Mouse (Mus musculus): Measurements from ENCODE around the gene Nin. TPM values are rescaled to one million over a fixed set of nuclear protein-coding genes. Genes with fewer than 3 reads are reported as not detected.

Gene Nin
- total and polyA plus RNA-seq, 3 experiments, result 24.8 to 58.3 (median 54.0) TPM

DNA sequence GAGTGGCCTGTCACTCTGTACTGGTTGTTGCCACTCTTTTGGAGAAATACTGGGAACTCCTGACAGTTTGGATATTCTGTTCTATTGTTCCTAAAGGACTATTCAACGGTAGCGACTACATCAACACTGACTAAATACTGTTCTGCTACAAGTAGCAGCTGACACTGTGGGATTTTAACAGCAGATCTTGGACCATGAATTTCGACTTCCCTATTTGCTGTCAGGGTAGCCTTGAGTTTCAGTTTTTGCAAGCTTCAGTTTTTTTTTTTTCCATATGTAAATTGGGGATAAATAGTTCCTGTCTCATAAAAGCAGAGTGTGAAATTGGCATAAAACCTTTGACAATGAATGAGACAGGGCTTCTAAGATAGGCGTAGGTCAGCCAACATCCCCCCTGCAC, 103.2 kb downstream of the Nin start:
- H3K9me3 ChIP-seq (replicated peaks), result 0 out of 2 replicates have a peak, but pooled peaks cover 4% of the 10 kb centered on the region
- no peak overlapping the region for H3K4me3 ChIP-seq (ENCODE audit: low read depth, low read length)
- DNase-seq (ENCODE audit: low spot score) (no peak), ATAC-seq (ENCODE audit: extremely low read depth, insufficient number of reproducible peaks, low FRiP score, poor library complexity, severe bottlenecking) (no peak)
- no peaks in the 10 kb centered on the region for H3K4me1 ChIP-seq (ENCODE audit: insufficient read depth, low read depth, low read length)
- H3K36me3 ChIP-seq (replicated peaks), result peaks cover 27% of the 10 kb centered on the region
- H3K27me3 ChIP-seq (ENCODE audit: insufficient read depth, low read length), result peaks cover 5% of the 10 kb centered on the region; the same call in 1 of the 2 replicates
- no peak for TF ChIP-seq POLR2AphosphoS5 (IDR thresholded peaks at IDR 0.05; ENCODE audit: insufficient replicate concordance, low read depth, low read length)
- TF ChIP-seq CTCF (IDR thresholded peaks at IDR 0.05; ENCODE audit: low read depth, low read length), result no peak
- TF ChIP-seq GATA2 (IDR thresholded peaks at IDR 0.05; ENCODE audit: borderline replicate concordance, low read depth, low read length), result no peak
- no peak for TF ChIP-seq GATA1 (IDR thresholded peaks at IDR 0.05; ENCODE audit: borderline replicate concordance, low read length)
- no peak for TF ChIP-seq TAL1 (conservative IDR thresholded peaks at IDR 0.05; ENCODE audit: low read depth, low read length)

DNA sequence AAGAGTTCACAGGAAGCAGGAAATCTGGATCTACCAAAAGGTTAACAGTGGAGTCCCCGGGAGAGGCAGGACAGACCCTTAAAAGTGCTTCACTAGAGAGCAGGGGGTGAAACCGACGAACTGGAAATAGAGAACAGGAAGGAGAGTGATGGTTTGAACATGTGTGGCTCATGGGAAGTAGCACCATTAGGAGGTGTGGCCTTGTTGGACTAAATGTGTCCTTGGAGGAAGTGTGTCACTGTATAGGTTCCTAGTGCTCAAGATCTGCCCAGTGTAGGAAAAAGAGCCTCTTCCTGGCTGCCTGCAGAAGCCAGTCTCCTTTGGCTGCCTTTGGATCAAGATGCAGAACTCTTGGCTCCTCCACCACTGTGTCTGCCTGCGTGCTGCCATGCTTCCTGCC, 108.4 kb downstream of the Nin start:
- no peak for TF ChIP-seq TAL1 (conservative IDR thresholded peaks at IDR 0.05; ENCODE audit: low read depth, low read length)
- TF ChIP-seq POLR2AphosphoS5 (IDR thresholded peaks at IDR 0.05; ENCODE audit: insufficient replicate concordance, low read depth, low read length), result no peak
- no peak for TF ChIP-seq GATA1 (IDR thresholded peaks at IDR 0.05; ENCODE audit: borderline replicate concordance, low read length)
- no peak for TF ChIP-seq GATA2 (IDR thresholded peaks at IDR 0.05; ENCODE audit: borderline replicate concordance, low read depth, low read length)
- no peak for TF ChIP-seq CTCF (IDR thresholded peaks at IDR 0.05; ENCODE audit: low read depth, low read length)
- no peak for ATAC-seq (ENCODE audit: extremely low read depth, insufficient number of reproducible peaks, low FRiP score, poor library complexity, severe bottlenecking)

DNA sequence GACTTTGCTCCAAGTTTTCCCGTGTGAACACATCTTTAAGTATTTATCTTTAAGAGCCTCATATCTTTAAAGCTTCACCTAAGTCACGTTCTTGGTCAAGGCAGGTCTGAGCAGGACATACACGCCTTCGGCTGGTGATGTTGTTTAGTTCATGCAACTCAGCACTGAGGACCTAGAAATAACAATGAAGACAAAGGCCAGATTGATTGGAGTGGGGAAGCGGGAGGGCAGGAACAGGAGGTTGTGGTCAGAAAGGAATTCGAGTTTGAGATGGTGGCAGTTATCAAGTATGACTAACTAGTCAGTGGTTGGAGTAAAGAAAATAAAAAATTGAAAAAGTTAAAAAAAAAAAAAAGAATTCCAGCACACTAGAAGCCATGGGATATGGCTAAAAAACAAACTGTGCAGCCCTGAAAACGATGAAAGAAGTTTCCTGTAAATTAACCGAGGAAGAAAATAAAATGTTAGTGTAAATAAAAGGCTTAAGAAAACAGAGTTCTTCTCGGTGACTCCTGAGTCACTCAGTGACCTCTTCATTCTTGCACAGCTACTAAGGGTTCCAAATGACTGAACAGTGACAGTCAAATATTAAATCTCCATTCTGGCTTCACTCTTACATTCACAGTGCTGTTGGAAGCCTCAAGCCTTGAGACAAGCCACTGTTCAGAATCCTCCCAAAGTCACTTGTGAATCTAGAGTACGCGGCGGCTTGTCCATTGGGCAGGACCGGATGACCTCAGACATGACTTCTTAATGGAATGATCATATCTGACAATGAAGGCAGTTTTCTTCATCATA, 115.1 kb downstream of the Nin start:
- no peak overlapping the region for H3K4me3 ChIP-seq (ENCODE audit: low read depth, low read length)
- peaks cover 4% of the 10 kb centered on the region; the same call in 1 of the 2 replicates for H3K9me3 ChIP-seq (replicated peaks)
- H3K4me1 ChIP-seq (ENCODE audit: insufficient read depth, low read depth, low read length), result no peaks in the 10 kb centered on the region
- DNase-seq (ENCODE audit: low spot score) (no peak), ATAC-seq (ENCODE audit: extremely low read depth, insufficient number of reproducible peaks, low FRiP score, poor library complexity, severe bottlenecking) (no peak)
- TF ChIP-seq GATA1 (IDR thresholded peaks at IDR 0.05; ENCODE audit: borderline replicate concordance, low read length) (no peak), CTCF (IDR thresholded peaks at IDR 0.05; ENCODE audit: low read depth, low read length) (no peak), POLR2AphosphoS5 (IDR thresholded peaks at IDR 0.05; ENCODE audit: insufficient replicate concordance, low read depth, low read length) (no peak), TAL1 (conservative IDR thresholded peaks at IDR 0.05; ENCODE audit: low read depth, low read length) (no peak), GATA2 (IDR thresholded peaks at IDR 0.05; ENCODE audit: borderline replicate concordance, low read depth, low read length) (no peak)
- peaks cover 27% of the 10 kb centered on the region for H3K27me3 ChIP-seq (ENCODE audit: insufficient read depth, low read length)
- no peaks in the 10 kb centered on the region for H3K36me3 ChIP-seq (replicated peaks)

More for the DNA sequence above, 108.4 kb downstream of the Nin start:
- DNase-seq (ENCODE audit: low spot score), result no peak
- Histone ChIP-seq H3K4me3 (ENCODE audit: low read depth, low read length) (no peak overlapping the region), H3K27me3 (ENCODE audit: insufficient read depth, low read length) (peaks cover 16% of the 10 kb centered on the region), H3K9me3 (replicated peaks) (no peaks in the 10 kb centered on the region), H3K36me3 (replicated peaks) (peaks cover 1% of the 10 kb centered on the region), H3K4me1 (ENCODE audit: insufficient read depth, low read depth, low read length) (no peaks in the 10 kb centered on the region; the same call in 1 of the 2 replicates)

DNA sequence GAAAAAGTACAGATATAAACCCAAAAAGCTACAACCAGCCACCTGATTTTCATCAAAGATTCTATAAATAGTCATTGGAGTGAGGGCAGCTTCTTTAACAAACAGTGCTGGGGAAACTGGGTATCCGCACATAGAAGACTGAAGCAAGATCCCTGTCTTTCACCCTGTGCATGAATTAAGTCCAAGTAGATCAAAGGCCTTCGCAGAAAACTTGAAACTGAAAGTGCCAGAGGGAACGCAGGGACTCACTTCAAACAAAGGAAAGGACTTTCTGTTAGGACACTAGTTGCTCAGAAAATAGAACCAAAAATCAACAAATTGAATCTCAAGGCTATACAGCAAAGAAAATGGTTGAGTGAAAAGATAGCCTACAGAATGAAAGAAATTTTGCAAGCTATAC, 118.1 kb downstream of the Nin start:
- H3K4me1 ChIP-seq (ENCODE audit: insufficient read depth, low read depth, low read length), result peaks cover 2% of the 10 kb centered on the region; the same call in 1 of the 2 replicates
- H3K9me3 ChIP-seq (replicated peaks), result peaks cover 4% of the 10 kb centered on the region; the same call in 1 of the 2 replicates
- no peak overlapping the region for H3K4me3 ChIP-seq (ENCODE audit: low read depth, low read length)
- H3K27me3 ChIP-seq (ENCODE audit: insufficient read depth, low read length), result peaks cover 33% of the 10 kb centered on the region
- no peak for DNase-seq (ENCODE audit: low spot score)
- no peak for TF ChIP-seq POLR2AphosphoS5 (IDR thresholded peaks at IDR 0.05; ENCODE audit: insufficient replicate concordance, low read depth, low read length)
- TF ChIP-seq GATA1 (IDR thresholded peaks at IDR 0.05; ENCODE audit: borderline replicate concordance, low read length), result no peak
- TF ChIP-seq GATA2 (IDR thresholded peaks at IDR 0.05; ENCODE audit: borderline replicate concordance, low read depth, low read length), result no peak
- no peak for TF ChIP-seq CTCF (IDR thresholded peaks at IDR 0.05; ENCODE audit: low read depth, low read length)
- TF ChIP-seq TAL1 (conservative IDR thresholded peaks at IDR 0.05; ENCODE audit: low read depth, low read length), result no peak
- no peak for ATAC-seq (ENCODE audit: extremely low read depth, insufficient number of reproducible peaks, low FRiP score, poor library complexity, severe bottlenecking)
- H3K36me3 ChIP-seq (replicated peaks), result no peaks in the 10 kb centered on the region

DNA sequence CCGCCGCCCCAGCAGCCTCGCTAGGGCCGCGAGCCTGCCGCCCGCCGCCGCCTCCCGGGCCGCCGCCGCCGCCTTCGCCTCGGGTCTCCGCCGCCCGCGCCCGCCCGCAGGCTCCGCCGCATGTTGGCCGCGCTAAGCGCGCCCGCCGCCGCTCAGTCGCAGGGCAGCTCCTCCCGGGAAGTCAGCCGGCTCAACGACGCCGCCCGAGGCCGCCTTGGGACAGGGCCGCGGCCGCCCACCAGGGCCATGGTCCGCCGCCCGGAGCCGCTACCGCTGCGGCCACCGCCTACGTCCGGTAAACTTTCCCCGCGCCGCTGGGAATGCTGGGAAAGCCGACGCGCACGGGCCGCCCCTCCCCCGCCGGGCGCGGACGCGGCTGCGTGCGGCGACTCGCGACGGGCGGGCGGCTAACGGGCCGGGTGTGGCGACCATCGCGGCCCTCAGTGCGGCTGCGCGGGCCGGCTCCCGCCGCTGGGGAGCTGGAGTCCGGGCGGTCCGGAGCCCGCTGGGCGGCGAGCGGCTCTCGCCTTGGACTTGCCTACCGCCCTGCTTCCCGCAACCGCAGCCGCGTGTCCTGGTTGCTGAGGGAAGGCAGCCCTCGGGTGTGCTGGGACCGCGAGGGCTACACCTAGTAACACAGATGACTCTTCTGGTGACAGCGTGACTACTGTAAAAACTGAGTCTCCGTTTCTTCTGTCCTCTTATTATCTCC, 126.6 kb downstream of the Nin start, which contains the start of gene Sav1:
Gene Sav1, minus strand, starts transcription at position 217 of the 712 bp plus-strand sequence.
- Histone ChIP-seq H3K27me3 (ENCODE audit: insufficient read depth, low read length) (peaks cover 8% of the 10 kb centered on the region), H3K36me3 (replicated peaks) (peaks cover 25% of the 10 kb centered on the region), H3K4me1 (ENCODE audit: insufficient read depth, low read depth, low read length) (peaks cover 37% of the 10 kb centered on the region), H3K4me3 (ENCODE audit: low read depth, low read length) (peak within 1 kb of the TSS; percentile 83), H3K9me3 (replicated peaks) (no peaks in the 10 kb centered on the region)
- TF ChIP-seq TAL1 (conservative IDR thresholded peaks at IDR 0.05; ENCODE audit: low read depth, low read length) (no peak), GATA1 (IDR thresholded peaks at IDR 0.05; ENCODE audit: borderline replicate concordance, low read length) (no peak), POLR2AphosphoS5 (IDR thresholded peaks at IDR 0.05; ENCODE audit: insufficient replicate concordance, low read depth, low read length) (no peak), CTCF (IDR thresholded peaks at IDR 0.05; ENCODE audit: low read depth, low read length) (no peak), GATA2 (IDR thresholded peaks at IDR 0.05; ENCODE audit: borderline replicate concordance, low read depth, low read length) (no peak)
- DNase-seq (ENCODE audit: low spot score), result peak; percentile 93
- peak; percentile 40; the same call in 1 of the 2 replicates for ATAC-seq (ENCODE audit: extremely low read depth, insufficient number of reproducible peaks, low FRiP score, poor library complexity, severe bottlenecking)
